Mouse (Mus musculus) MEL (cell line): ENCODE results near the gene Gm20696.

Experiments
- BHLHE40 ChIP-seq: IDR thresholded peaks from 2 replicates; pipeline ENCODE4 v1.6.1; 2012; ENCODE audit warnings: low read depth, mild to moderate bottlenecking, inconsistent platforms, low read length, improper control_type of control experiment, borderline replicate concordance
- CTCF ChIP-seq, 3 experiments: IDR thresholded peaks in 2 of 3; conservative IDR thresholded peaks in 1 of 3; 2 replicates each; pipeline ENCODE4 v1.5.1; 2011 to 2012; ENCODE audit warnings: low read length in 3 of 3, low read depth in 2 of 3, mild to moderate bottlenecking in 2 of 3, improper control_type of control experiment in 1 of 3, inconsistent platforms in 1 of 3, mixed read lengths in 1 of 3, moderate library complexity in 1 of 3; ENCODE audit not compliant: control insufficient read depth in 1 of 3, insufficient read depth in 1 of 3, poor library complexity in 1 of 3, severe bottlenecking in 1 of 3
- EP300 ChIP-seq, 2 experiments: IDR thresholded peaks; 2 replicates each; pipeline ENCODE4 v1.6.1; 2011; ENCODE audit warnings: improper control_type of control experiment in 2 of 2, low read length in 2 of 2, low read depth in 1 of 2, mild to moderate bottlenecking in 1 of 2
- GABPA ChIP-seq: IDR thresholded peaks from 2 replicates; pipeline ENCODE4 v1.6.1; 2012; ENCODE audit warnings: low read depth, mild to moderate bottlenecking, inconsistent platforms, low read length, improper control_type of control experiment, moderate library complexity
- GATA1 ChIP-seq: IDR thresholded peaks from 2 replicates; pipeline ENCODE4 v1.6.1; 2011; ENCODE audit warnings: low read depth, low read length, improper control_type of control experiment
- HCFC1 ChIP-seq: IDR thresholded peaks from 2 replicates; pipeline ENCODE4 v1.6.1; 2012; ENCODE audit warnings: low read depth, mild to moderate bottlenecking, inconsistent platforms, low read length, improper control_type of control experiment, moderate library complexity
- KAT2A ChIP-seq: conservative IDR thresholded peaks from 2 replicates; pipeline ENCODE4 v1.6.1; 2012; ENCODE audit warnings: low read depth, low read length, improper control_type of control experiment, inconsistent platforms
- MAX ChIP-seq: IDR thresholded peaks from 2 replicates; pipeline ENCODE4 v1.6.1; 2011; ENCODE audit warnings: low read length, improper control_type of control experiment
- POLR2A ChIP-seq, 2 experiments: IDR thresholded peaks; 2 replicates each; pipeline ENCODE4 v1.6.1; 2011 to 2012; ENCODE audit warnings: low read length in 2 of 2, mild to moderate bottlenecking in 2 of 2, control low read depth in 1 of 2, improper control_type of control experiment in 1 of 2, low read depth in 1 of 2, moderate library complexity in 1 of 2; ENCODE audit not compliant: control insufficient read depth in 1 of 2, insufficient read depth in 1 of 2, poor library complexity in 1 of 2
- RAD21 ChIP-seq: IDR thresholded peaks from 2 replicates; pipeline ENCODE4 v1.6.1; 2011; ENCODE audit warnings: mild to moderate bottlenecking, low read depth, low read length, improper control_type of control experiment
- ZKSCAN1 ChIP-seq: IDR thresholded peaks from 2 replicates; pipeline ENCODE4 v1.6.1; 2012; ENCODE audit warnings: low read depth, mild to moderate bottlenecking, inconsistent platforms, low read length, improper control_type of control experiment, moderate library complexity
- ZMIZ1 ChIP-seq: IDR thresholded peaks from 2 replicates; pipeline ENCODE4 v1.6.1; 2012; ENCODE audit warnings: low read depth, mild to moderate bottlenecking, inconsistent platforms, low read length, improper control_type of control experiment, moderate library complexity

DNA sequence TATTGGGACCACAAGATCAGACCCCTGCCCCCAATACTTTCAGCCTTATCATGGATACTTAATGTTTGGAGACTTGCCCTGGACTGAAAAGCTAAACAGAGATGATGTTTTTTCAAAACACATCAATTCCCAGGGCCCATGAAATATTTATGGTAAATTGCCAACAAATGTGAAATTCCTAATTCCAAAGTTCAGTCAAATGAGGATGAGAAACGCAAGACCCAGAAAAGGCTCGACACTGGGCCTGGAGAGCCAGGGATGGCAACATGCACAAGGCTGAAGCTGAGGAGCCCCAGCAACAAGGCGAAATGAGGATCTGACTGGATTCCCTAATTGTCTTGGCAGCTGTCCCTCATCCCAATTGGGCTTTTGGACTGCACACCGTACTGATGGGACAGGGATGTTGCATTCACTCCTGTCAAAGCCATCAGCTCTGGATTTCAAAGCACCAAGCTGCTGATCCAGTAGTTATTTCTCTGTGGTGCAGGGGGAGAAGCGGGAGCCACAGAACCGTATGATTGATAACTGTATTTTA lies 438.2 kb downstream of the Gm20696 start:
- TF ChIP-seq POLR2A (IDR thresholded peaks at IDR 0.05; ENCODE audit: control insufficient read depth in 1 of 2, insufficient read depth in 1 of 2, low read depth in 1 of 2, low read length in 2 of 2, poor library complexity in 1 of 2), result no peak
- TF ChIP-seq GATA1, result no peak
- TF ChIP-seq EP300 (IDR thresholded peaks at IDR 0.05; ENCODE audit: low read depth in 1 of 2, low read length in 2 of 2), result no peak
- TF ChIP-seq KAT2A, result no peak
- TF ChIP-seq BHLHE40, result no peak
- no peak for TF ChIP-seq HCFC1
- no peak for TF ChIP-seq CTCF (IDR thresholded peaks at IDR 0.05 in 2 of 3, conservative IDR thresholded peaks at IDR 0.05 in 1 of 3; ENCODE audit: control insufficient read depth in 1 of 3, insufficient read depth in 1 of 3, low read depth in 2 of 3, low read length in 3 of 3, poor library complexity in 1 of 3, severe bottlenecking in 1 of 3)
- TF ChIP-seq ZMIZ1, result no peak
- TF ChIP-seq RAD21, result no peak
- no peak for TF ChIP-seq ZKSCAN1
- TF ChIP-seq GABPA, result no peak
- no peak for TF ChIP-seq MAX
